Mouse (Mus musculus): Measurements from ENCODE around the gene Olfr1030. TPM values are rescaled to one million over a fixed set of nuclear protein-coding genes. Genes with fewer than 3 reads are reported as not detected.

Gene Olfr1030
- polyA plus RNA-seq (2015; fragmentation: Illumina TruSeq; extraction: RNeasy Lipid Tissue Mini Kit (QIAGEN cat#74804); ENCODE audit: insufficient read depth, low read depth, low replicate concordance) = not detected

DNA sequence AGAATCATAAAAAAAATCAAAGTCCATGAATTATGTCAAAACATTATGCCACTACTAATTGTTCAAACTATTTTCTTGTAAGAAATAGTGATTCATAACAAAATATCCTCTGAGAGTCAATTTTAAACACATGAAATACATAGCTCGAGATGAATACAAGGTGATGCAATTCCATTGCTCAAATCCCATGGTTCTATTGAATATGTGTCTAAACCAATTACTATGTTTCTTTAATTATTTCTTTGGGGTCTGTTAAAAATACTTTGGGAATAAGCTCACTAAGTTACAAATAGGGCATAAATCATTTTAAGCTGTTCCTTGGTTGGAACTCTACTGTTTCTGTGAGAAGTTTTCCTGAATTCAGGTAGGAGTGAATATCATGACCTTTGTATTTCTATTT lies at the start of gene Olfr1030:
TSS of gene Olfr1030 (plus strand) at position 301 of the 400 bp plus-strand sequence.

DNA sequence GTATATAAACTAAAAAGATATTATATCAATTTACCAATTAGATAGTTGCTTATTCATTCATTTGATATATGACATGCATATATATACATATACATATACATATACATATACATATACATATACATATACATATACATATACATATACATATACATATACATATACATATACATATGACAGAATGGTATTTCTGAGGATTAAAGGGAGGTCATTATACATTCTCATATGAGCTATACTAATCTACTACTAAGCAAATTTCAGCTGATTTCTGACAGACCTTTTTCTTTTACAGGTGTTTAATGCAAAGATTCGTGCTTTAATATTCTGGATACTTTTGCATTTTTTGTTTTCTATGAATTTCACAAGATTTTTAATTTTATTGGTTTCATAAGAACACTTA lies 28.9 kb upstream of the Olfr1030 start, which contains the start of gene Olfr1028:
TSS of gene Olfr1028 (plus strand) at position 301 of the 400 bp plus-strand sequence.

DNA sequence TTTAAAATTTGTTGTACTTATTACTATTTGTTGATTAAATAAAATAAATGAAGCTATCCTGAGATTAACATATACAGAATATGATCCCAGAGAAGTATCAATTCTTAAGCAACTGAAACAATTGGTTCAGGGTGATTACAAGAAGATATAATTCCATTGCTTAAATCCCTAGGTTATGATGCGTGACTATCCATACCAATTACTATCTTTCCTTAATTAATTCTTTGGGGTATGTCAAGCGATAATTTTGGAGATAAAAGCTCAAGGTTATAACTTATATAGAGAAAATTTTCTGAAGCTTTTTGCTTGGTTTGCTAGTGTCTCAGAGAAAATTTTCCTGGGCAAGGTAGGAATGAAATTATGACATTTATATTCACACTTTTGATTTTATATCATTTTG lies 5.5 kb upstream of the Olfr1030 start, which contains the start of gene Olfr1029:
TSS of gene Olfr1029 (plus strand) at position 301 of the 400 bp plus-strand sequence.

DNA sequence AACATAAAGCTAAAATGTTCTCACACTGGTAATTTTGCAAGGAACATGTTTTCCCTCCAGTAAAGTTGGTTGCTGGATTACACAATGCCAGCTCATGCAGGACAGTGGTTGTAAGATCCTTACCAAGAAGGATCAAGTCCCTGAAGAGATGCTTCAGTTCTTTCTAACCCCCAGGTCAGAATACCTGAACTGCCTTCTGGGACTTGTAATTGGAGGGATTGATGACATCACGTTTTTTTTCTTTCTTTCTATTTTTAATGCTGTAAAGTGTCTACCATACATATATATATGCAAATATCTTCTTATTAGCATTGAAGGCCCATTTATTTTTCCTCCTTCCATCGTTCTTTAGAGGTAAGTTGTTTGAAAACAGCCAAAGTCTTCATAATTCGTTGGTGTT lies 10.9 kb downstream of the Olfr1030 start, which contains the start of gene Olfr1031:
TSS of gene Olfr1031 (plus strand) at position 301 of the 400 bp plus-strand sequence.

DNA sequence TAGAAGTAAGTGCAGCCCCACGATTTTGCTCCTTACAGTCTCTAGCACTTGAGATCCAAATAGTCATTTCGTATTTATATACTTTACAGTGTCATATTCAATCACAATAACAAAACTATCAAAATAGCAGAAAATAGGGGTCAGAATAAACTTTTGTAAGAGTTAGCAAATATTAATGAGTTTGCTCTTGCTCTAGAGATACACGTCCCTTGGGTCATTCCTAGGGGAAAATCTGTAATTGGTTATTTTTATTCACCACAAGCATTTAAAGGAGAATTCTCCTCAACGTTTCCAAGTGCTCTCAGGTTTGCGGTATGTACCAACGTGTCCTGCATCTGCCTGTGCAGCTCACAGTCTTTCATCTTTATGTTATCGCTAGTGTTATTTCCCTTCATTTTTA lies 26.2 kb downstream of the Olfr1030 start, which contains the start of gene Olfr1032:
TSS of gene Olfr1032 (plus strand) at position 301 of the 400 bp plus-strand sequence.

DNA sequence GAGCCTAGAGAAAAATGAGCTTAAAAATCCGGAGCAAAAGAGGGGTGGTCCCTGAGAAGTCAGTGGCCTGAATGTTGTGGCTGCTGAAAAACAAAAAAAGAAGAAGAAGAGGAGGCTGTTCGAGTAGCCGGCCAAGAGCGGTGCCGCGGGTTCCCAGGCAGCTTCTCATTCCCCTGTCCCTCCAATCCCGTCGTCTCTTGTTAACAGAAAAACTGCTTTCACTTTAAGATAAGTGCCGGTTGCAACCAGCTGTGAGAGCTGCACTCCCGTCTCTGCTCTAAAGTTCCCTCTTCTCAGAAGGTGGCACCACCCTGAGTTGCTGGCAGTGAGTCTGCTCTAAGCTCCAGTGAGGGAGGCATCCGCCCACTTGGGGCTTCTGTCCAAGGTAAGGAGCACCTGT lies 41.3 kb downstream of the Olfr1030 start, which contains the start of gene Olfr1033:
TSS of gene Olfr1033 (plus strand) at position 228 of the 400 bp plus-strand sequence.

Other genes starting within 250 kb of the Olfr1030 start
- gene Olfr1012, start 216.5 kb upstream of the Olfr1030 start, polyA plus RNA-seq (2015; fragmentation: Illumina TruSeq; extraction: RNeasy Lipid Tissue Mini Kit (QIAGEN cat#74804); ENCODE audit: insufficient read depth, low read depth, low replicate concordance) = not detected
- gene Olfr1013, start 212.2 kb upstream of the Olfr1030 start, polyA plus RNA-seq (2015; fragmentation: Illumina TruSeq; extraction: RNeasy Lipid Tissue Mini Kit (QIAGEN cat#74804); ENCODE audit: insufficient read depth, low read depth, low replicate concordance) = not detected
- gene Olfr1014, start 206.6 kb upstream of the Olfr1030 start, polyA plus RNA-seq (2015; fragmentation: Illumina TruSeq; extraction: RNeasy Lipid Tissue Mini Kit (QIAGEN cat#74804); ENCODE audit: insufficient read depth, low read depth, low replicate concordance) = not detected
- gene Olfr1015, start 197.3 kb upstream of the Olfr1030 start, polyA plus RNA-seq (2015; fragmentation: Illumina TruSeq; extraction: RNeasy Lipid Tissue Mini Kit (QIAGEN cat#74804); ENCODE audit: insufficient read depth, low read depth, low replicate concordance) = not detected
- gene Olfr1016, start 176.7 kb upstream of the Olfr1030 start, polyA plus RNA-seq (2015; fragmentation: Illumina TruSeq; extraction: RNeasy Lipid Tissue Mini Kit (QIAGEN cat#74804); ENCODE audit: insufficient read depth, low read depth, low replicate concordance) = not detected
- not detected for gene Olfr1018, start 160.8 kb upstream of the Olfr1030 start, polyA plus RNA-seq (2015; fragmentation: Illumina TruSeq; extraction: RNeasy Lipid Tissue Mini Kit (QIAGEN cat#74804); ENCODE audit: insufficient read depth, low read depth, low replicate concordance)
- gene Olfr1019, start 133.8 kb upstream of the Olfr1030 start, polyA plus RNA-seq (2015; fragmentation: Illumina TruSeq; extraction: RNeasy Lipid Tissue Mini Kit (QIAGEN cat#74804); ENCODE audit: insufficient read depth, low read depth, low replicate concordance) = not detected
- gene Olfr1020, start 132.2 kb upstream of the Olfr1030 start, polyA plus RNA-seq (2015; fragmentation: Illumina TruSeq; extraction: RNeasy Lipid Tissue Mini Kit (QIAGEN cat#74804); ENCODE audit: insufficient read depth, low read depth, low replicate concordance) = not detected
- gene Olfr1022, start 110.7 kb upstream of the Olfr1030 start, polyA plus RNA-seq (2015; fragmentation: Illumina TruSeq; extraction: RNeasy Lipid Tissue Mini Kit (QIAGEN cat#74804); ENCODE audit: insufficient read depth, low read depth, low replicate concordance) = not detected
- gene Olfr1023, start 93.6 kb upstream of the Olfr1030 start, polyA plus RNA-seq (2015; fragmentation: Illumina TruSeq; extraction: RNeasy Lipid Tissue Mini Kit (QIAGEN cat#74804); ENCODE audit: insufficient read depth, low read depth, low replicate concordance) = not detected
- not detected for gene Olfr1024, start 74.2 kb upstream of the Olfr1030 start, polyA plus RNA-seq (2015; fragmentation: Illumina TruSeq; extraction: RNeasy Lipid Tissue Mini Kit (QIAGEN cat#74804); ENCODE audit: insufficient read depth, low read depth, low replicate concordance)
- not detected for gene Olfr1025-ps1, start 64.1 kb upstream of the Olfr1030 start, polyA plus RNA-seq (2015; fragmentation: Illumina TruSeq; extraction: RNeasy Lipid Tissue Mini Kit (QIAGEN cat#74804); ENCODE audit: insufficient read depth, low read depth, low replicate concordance)
- gene Olfr1026, start 57.7 kb upstream of the Olfr1030 start, polyA plus RNA-seq (2015; fragmentation: Illumina TruSeq; extraction: RNeasy Lipid Tissue Mini Kit (QIAGEN cat#74804); ENCODE audit: insufficient read depth, low read depth, low replicate concordance) = not detected
- gene Olfr1028, start 28.8 kb upstream of the Olfr1030 start, polyA plus RNA-seq (2015; fragmentation: Illumina TruSeq; extraction: RNeasy Lipid Tissue Mini Kit (QIAGEN cat#74804); ENCODE audit: insufficient read depth, low read depth, low replicate concordance) = not detected
- gene Olfr1029, start 5.4 kb upstream of the Olfr1030 start, polyA plus RNA-seq (2015; fragmentation: Illumina TruSeq; extraction: RNeasy Lipid Tissue Mini Kit (QIAGEN cat#74804); ENCODE audit: insufficient read depth, low read depth, low replicate concordance) = not detected
- not detected for gene Olfr1031, start 11.0 kb downstream of the Olfr1030 start, polyA plus RNA-seq (2015; fragmentation: Illumina TruSeq; extraction: RNeasy Lipid Tissue Mini Kit (QIAGEN cat#74804); ENCODE audit: insufficient read depth, low read depth, low replicate concordance)
- not detected for gene Olfr1032, start 26.3 kb downstream of the Olfr1030 start, polyA plus RNA-seq (2015; fragmentation: Illumina TruSeq; extraction: RNeasy Lipid Tissue Mini Kit (QIAGEN cat#74804); ENCODE audit: insufficient read depth, low read depth, low replicate concordance)
- gene Olfr1033, start 41.4 kb downstream of the Olfr1030 start, polyA plus RNA-seq (2015; fragmentation: Illumina TruSeq; extraction: RNeasy Lipid Tissue Mini Kit (QIAGEN cat#74804); ENCODE audit: insufficient read depth, low read depth, low replicate concordance) = 0.72 TPM
- 0.17 TPM for gene Olfr1034, start 66.6 kb downstream of the Olfr1030 start, polyA plus RNA-seq (2015; fragmentation: Illumina TruSeq; extraction: RNeasy Lipid Tissue Mini Kit (QIAGEN cat#74804); ENCODE audit: insufficient read depth, low read depth, low replicate concordance)
- not detected for gene Olfr1036, start 94.7 kb downstream of the Olfr1030 start, polyA plus RNA-seq (2015; fragmentation: Illumina TruSeq; extraction: RNeasy Lipid Tissue Mini Kit (QIAGEN cat#74804); ENCODE audit: insufficient read depth, low read depth, low replicate concordance)
- gene Olfr1037, start 108.1 kb downstream of the Olfr1030 start, polyA plus RNA-seq (2015; fragmentation: Illumina TruSeq; extraction: RNeasy Lipid Tissue Mini Kit (QIAGEN cat#74804); ENCODE audit: insufficient read depth, low read depth, low replicate concordance) = not detected
- not detected for gene Olfr1039, start 156.7 kb downstream of the Olfr1030 start, polyA plus RNA-seq (2015; fragmentation: Illumina TruSeq; extraction: RNeasy Lipid Tissue Mini Kit (QIAGEN cat#74804); ENCODE audit: insufficient read depth, low read depth, low replicate concordance)
- not detected for gene Olfr1040, start 167.5 kb downstream of the Olfr1030 start, polyA plus RNA-seq (2015; fragmentation: Illumina TruSeq; extraction: RNeasy Lipid Tissue Mini Kit (QIAGEN cat#74804); ENCODE audit: insufficient read depth, low read depth, low replicate concordance)
- gene Olfr1042, start 182.6 kb downstream of the Olfr1030 start, polyA plus RNA-seq (2015; fragmentation: Illumina TruSeq; extraction: RNeasy Lipid Tissue Mini Kit (QIAGEN cat#74804); ENCODE audit: insufficient read depth, low read depth, low replicate concordance) = not detected
- gene Olfr1043, start 188.2 kb downstream of the Olfr1030 start, polyA plus RNA-seq (2015; fragmentation: Illumina TruSeq; extraction: RNeasy Lipid Tissue Mini Kit (QIAGEN cat#74804); ENCODE audit: insufficient read depth, low read depth, low replicate concordance) = not detected
- gene Olfr1044, start 198.5 kb downstream of the Olfr1030 start, polyA plus RNA-seq (2015; fragmentation: Illumina TruSeq; extraction: RNeasy Lipid Tissue Mini Kit (QIAGEN cat#74804); ENCODE audit: insufficient read depth, low read depth, low replicate concordance) = not detected
- gene Olfr52, start 206.4 kb downstream of the Olfr1030 start, polyA plus RNA-seq (2015; fragmentation: Illumina TruSeq; extraction: RNeasy Lipid Tissue Mini Kit (QIAGEN cat#74804); ENCODE audit: insufficient read depth, low read depth, low replicate concordance) = not detected
- gene Olfr1045, start 223.7 kb downstream of the Olfr1030 start, polyA plus RNA-seq (2015; fragmentation: Illumina TruSeq; extraction: RNeasy Lipid Tissue Mini Kit (QIAGEN cat#74804); ENCODE audit: insufficient read depth, low read depth, low replicate concordance) = not detected
- not detected for gene Olfr1046, start 240.0 kb downstream of the Olfr1030 start, polyA plus RNA-seq (2015; fragmentation: Illumina TruSeq; extraction: RNeasy Lipid Tissue Mini Kit (QIAGEN cat#74804); ENCODE audit: insufficient read depth, low read depth, low replicate concordance)